Mouse (Mus musculus) embryonic fibroblast, embryonic 13.5 days (primary cell): ENCODE results near the gene Cog4.

Experiments used
- CTCF ChIP-seq: IDR thresholded peaks from 2 replicates; pipeline ENCODE4 v1.5.1; 2011; ENCODE audit warnings: mild to moderate bottlenecking, control low read depth, low read length, moderate library complexity, borderline replicate concordance; ENCODE audit not compliant: insufficient read depth
- POLR2A ChIP-seq: IDR thresholded peaks from 2 replicates; pipeline ENCODE4 v1.6.1; 2011; ENCODE audit warnings: low read depth, mild to moderate bottlenecking, control low read depth, low read length, moderate library complexity

DNA sequence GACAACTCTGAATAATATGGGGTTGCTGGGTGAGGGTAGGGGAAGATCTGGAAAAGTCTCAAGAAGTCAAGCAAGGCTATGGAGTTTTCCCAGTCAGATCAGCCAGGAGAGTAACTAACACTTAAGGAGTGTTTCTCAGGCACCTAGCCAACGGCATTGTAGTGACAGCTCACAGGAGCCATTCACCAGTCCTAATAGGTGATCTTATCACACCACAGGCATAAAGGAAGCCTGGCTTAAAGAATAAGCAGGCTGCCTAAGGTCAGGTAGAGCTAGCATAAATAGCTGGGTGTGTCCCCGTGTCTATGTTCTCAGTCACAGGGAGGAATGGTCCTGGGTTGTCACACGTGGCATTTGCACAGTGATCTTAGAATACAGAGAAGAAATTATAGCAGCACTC, 54.7 kb downstream of the Cog4 start:
- TF ChIP-seq CTCF = no peak
- no peak for TF ChIP-seq POLR2A
